Mouse (Mus musculus) neural tube, embryonic 10.5 days (tissue): Measurements from ENCODE around the gene Cryab.

Source experiments
- DNase-seq: peaks from one replicate; pipeline ENCODE4 v3.0.0-alpha.2; 2017; ENCODE audit warnings: low spot score; ENCODE audit errors: extremely low spot score

Gene Cryab

GRCm38 (mm10) chr9:50742744-50743143 lies 8.4 kb upstream of the Cryab start:
- no peak for DNase-seq

GRCm38 (mm10) chr9:50745806-50746205 lies 5.3 kb upstream of the Cryab start:
- DNase-seq: no peak

- DNase-seq: peak; percentile 40
These were observed 4.9 kb upstream of the Cryab start, which contains the start of gene 2310030G06Rik for GRCm38 (mm10) chr9:50746214-50746677. Gene 2310030G06Rik, minus strand, starts transcription at chr9:50746536.

GRCm38 (mm10) chr9:50750706-50751105 lies 419 bp upstream of the Cryab start:
- DNase-seq: no peak

GRCm38 (mm10) chr9:50752054-50752602 lies 1.0 kb downstream of the Cryab start, which contains the start of gene Hspb2:
Gene Hspb2, minus strand, starts transcription at chr9:50752354.
- no peak for DNase-seq

GRCm38 (mm10) chr9:50752784-50753615 lies 1.9 kb downstream of the Cryab start:
- no peak for DNase-seq

GRCm38 (mm10) chr9:50753947-50754346 lies 2.8 kb downstream of the Cryab start:
- DNase-seq: no peak

GRCm38 (mm10) chr9:50756711-50757110 lies 5.6 kb downstream of the Cryab start:
- DNase-seq: no peak

GRCm38 (mm10) chr9:50761520-50762243 lies 10.6 kb downstream of the Cryab start:
- no peak for DNase-seq

GRCm38 (mm10) chr9:50763331-50763730 lies 12.2 kb downstream of the Cryab start:
- no peak for DNase-seq

GRCm38 (mm10) chr9:50767531-50768106 lies 16.5 kb downstream of the Cryab start:
- no peak for DNase-seq

- peak; percentile 98 for DNase-seq
These were observed 17.2 kb downstream of the Cryab start, which contains the start of gene Fdxacb1 for GRCm38 (mm10) chr9:50768107-50769002. Gene Fdxacb1, plus strand, starts transcription at chr9:50768236.

- no peak for DNase-seq
These were observed 18.9 kb downstream of the Cryab start for GRCm38 (mm10) chr9:50770011-50770410.

GRCm38 (mm10) chr9:50774026-50774462 lies 22.9 kb downstream of the Cryab start:
- no peak for DNase-seq

GRCm38 (mm10) chr9:50774991-50775612 lies 24.0 kb downstream of the Cryab start, which contains the start of the genes Alg9 and 1110032A03Rik:
Gene Alg9, plus strand, starts transcription at chr9:50775019.
Gene 1110032A03Rik, minus strand, starts transcription at chr9:50775520.
- DNase-seq: peak; percentile 90

GRCm38 (mm10) chr9:50775662-50776126 lies 24.6 kb downstream of the Cryab start:
- no peak for DNase-seq

- DNase-seq: no peak
These were observed 25.1 kb downstream of the Cryab start for GRCm38 (mm10) chr9:50776162-50776760.

- DNase-seq: peak; percentile 33
These were observed 31.0 kb downstream of the Cryab start for GRCm38 (mm10) chr9:50782155-50782554.

GRCm38 (mm10) chr9:50795266-50795665 lies 44.1 kb downstream of the Cryab start:
- DNase-seq: no peak
